Mouse (Mus musculus) limb, embryonic 10.5 days (tissue): ENCODE results near the gene Adcyap1r1. TPM values are rescaled to one million over a fixed set of nuclear protein-coding genes. Genes with fewer than 3 reads are reported as not detected.

Experiments used
- DNase-seq: peaks from one replicate; pipeline ENCODE4 v3.0.0-alpha.2; 2017; ENCODE audit warnings: low spot score
- H3K27ac ChIP-seq: fragments of 300-500 bp; sonication (generic); 2 replicates; pipeline ENCODE4 v1.5.1; 2016; ENCODE audit warnings: mild to moderate bottlenecking
- H3K27me3 ChIP-seq: fragments of 300-500 bp; sonication (generic); 2 replicates; pipeline ENCODE4 v1.6.1; 2016; ENCODE audit warnings: low read depth, mild to moderate bottlenecking; ENCODE audit not compliant: poor library complexity, severe bottlenecking
- H3K36me3 ChIP-seq: fragments of 300-500 bp; sonication (generic); 2 replicates; pipeline ENCODE4 v1.6.1; 2016; ENCODE audit warnings: mild to moderate bottlenecking, moderate library complexity
- H3K4me1 ChIP-seq: fragments of 300-500 bp; sonication (generic); 2 replicates; pipeline ENCODE4 v1.6.1; 2016
- H3K4me3 ChIP-seq: fragments of 300-500 bp; sonication (generic); 2 replicates; pipeline ENCODE4 v1.5.1; 2016; ENCODE audit warnings: mild to moderate bottlenecking, moderate library complexity
- H3K9me3 ChIP-seq: fragments of 300-500 bp; sonication (generic); replicated peaks from 2 replicates; pipeline ENCODE4 v1.6.1; 2016; ENCODE audit warnings: mild to moderate bottlenecking
- WGBS: fragments of 180-500 bp; shearing (Covaris S2); methylation state at CpG from one replicate; pipeline ENCODE4 v1.1.7; 2016; 5-methylcytosine and 5-hydroxymethylcytosine counted together
- polyA plus RNA-seq: library from polyadenylated mRNA; unstranded; fragments of >200 nt; fragmentation: Nextera tagmentation; extraction: Ambion mirVana; gene quantifications from 2 replicates; pipeline ENCODE4 v1.2.1, GENCODE M21; 2016

The Adcyap1r1 gene
- 0.83 and 0.90 TPM in 2 replicates for polyA plus RNA-seq

GRCm38 (mm10) chr6:55451771-55452371, at the start of gene Adcyap1r1:
Gene Adcyap1r1 (plus strand): TSS chr6:55451978.
- peaks cover 17% of the 10 kb centered on the region for H3K4me1 ChIP-seq

GRCm38 (mm10) chr6:55402041-55402776, 49.6 kb upstream of the Adcyap1r1 start:
- Histone ChIP-seq H3K4me1 (peaks cover 18% of the 10 kb centered on the region; the same call in 1 of the 2 replicates), H3K36me3 (no peaks in the 10 kb centered on the region), H3K9me3 (no peaks in the 10 kb centered on the region), H3K27me3 (peaks cover 3% of the 10 kb centered on the region; the same call in 1 of the 2 replicates), H3K4me3 (no peak overlapping the region), H3K27ac (no peak overlapping the region)
- DNase-seq: no peak
- WGBS: 77% methylated on average over 9 of the region's 9 CpGs

More at GRCm38 (mm10) chr6:55451771-55452371, at the start of gene Adcyap1r1:
- Histone ChIP-seq H3K9me3 (no peaks in the 10 kb centered on the region), H3K27ac (peak within 1 kb of the TSS; percentile 72), H3K4me3 (peak within 1 kb of the TSS; percentile 65), H3K27me3 (peaks cover 78% of the 10 kb centered on the region), H3K36me3 (no peaks in the 10 kb centered on the region)
- WGBS: under 1% methylated on average over 57 of the region's 58 CpGs
- peak; percentile 80 for DNase-seq

- H3K4me3 ChIP-seq: no peak overlapping the region
- 76% methylated on average over 9 of the region's 9 CpGs for WGBS
- no peaks in the 10 kb centered on the region for H3K9me3 ChIP-seq
- H3K27ac ChIP-seq: no peak overlapping the region
- H3K4me1 ChIP-seq: peaks cover 22% of the 10 kb centered on the region; the same call in 1 of the 2 replicates
- no peaks in the 10 kb centered on the region for H3K36me3 ChIP-seq
- H3K27me3 ChIP-seq: no peaks in the 10 kb centered on the region
- no peak for DNase-seq
Measured at GRCm38 (mm10) chr6:55403411-55404309, 48.1 kb upstream of the Adcyap1r1 start.

- Histone ChIP-seq H3K27ac (no peak overlapping the region), H3K36me3 (no peaks in the 10 kb centered on the region), H3K4me3 (no peak overlapping the region), H3K27me3 (no peaks in the 10 kb centered on the region), H3K4me1 (peaks cover 17% of the 10 kb centered on the region; the same call in 1 of the 2 replicates), H3K9me3 (no peaks in the 10 kb centered on the region)
- DNase-seq: no peak
- 80% methylated on average over 5 of the region's 5 CpGs for WGBS
Measured at GRCm38 (mm10) chr6:55404421-55404990, 47.3 kb upstream of the Adcyap1r1 start.

- Histone ChIP-seq H3K27ac (no peak overlapping the region), H3K36me3 (no peaks in the 10 kb centered on the region), H3K9me3 (no peaks in the 10 kb centered on the region), H3K4me3 (no peak overlapping the region), H3K4me1 (peaks cover 24% of the 10 kb centered on the region), H3K27me3 (no peaks in the 10 kb centered on the region)
- DNase-seq: no peak
- WGBS: 77% methylated on average over 4 of the region's 4 CpGs
Measured at GRCm38 (mm10) chr6:55407345-55407744, 44.4 kb upstream of the Adcyap1r1 start.

GRCm38 (mm10) chr6:55410119-55410775, 41.5 kb upstream of the Adcyap1r1 start:
- 37% methylated on average over 7 of the region's 7 CpGs for WGBS
- Histone ChIP-seq H3K9me3 (no peaks in the 10 kb centered on the region), H3K4me3 (no peak overlapping the region), H3K27me3 (no peaks in the 10 kb centered on the region), H3K36me3 (no peaks in the 10 kb centered on the region), H3K4me1 (peaks cover 13% of the 10 kb centered on the region), H3K27ac (no peak overlapping the region)
- DNase-seq: no peak

- peaks cover 13% of the 10 kb centered on the region for H3K4me1 ChIP-seq
- no peak overlapping the region for H3K27ac ChIP-seq
- DNase-seq: no peak
- 88% methylated on average over 5 of the region's 5 CpGs for WGBS
- H3K27me3 ChIP-seq: no peaks in the 10 kb centered on the region
- H3K9me3 ChIP-seq: no peaks in the 10 kb centered on the region
- H3K4me3 ChIP-seq: no peak overlapping the region
- no peaks in the 10 kb centered on the region for H3K36me3 ChIP-seq
Measured at GRCm38 (mm10) chr6:55410977-55411376, 40.8 kb upstream of the Adcyap1r1 start.

- H3K9me3 ChIP-seq: no peaks in the 10 kb centered on the region
- 0 out of 2 replicates have a peak, but pooled peaks cover 4% of the 10 kb centered on the region for H3K4me1 ChIP-seq
- WGBS: 89% methylated on average over 5 of the region's 5 CpGs
- no peak for DNase-seq
- no peaks in the 10 kb centered on the region for H3K27me3 ChIP-seq
- H3K36me3 ChIP-seq: no peaks in the 10 kb centered on the region
- no peak overlapping the region for H3K27ac ChIP-seq
- no peak overlapping the region for H3K4me3 ChIP-seq
Measured at GRCm38 (mm10) chr6:55416202-55416601, 35.6 kb upstream of the Adcyap1r1 start.

- Histone ChIP-seq H3K4me1 (0 out of 2 replicates have a peak, but pooled peaks cover 6% of the 10 kb centered on the region), H3K27ac (no peak overlapping the region)
Measured at GRCm38 (mm10) chr6:55418746-55419410, 32.9 kb upstream of the Adcyap1r1 start.

GRCm38 (mm10) chr6:55420411-55420810, 31.4 kb upstream of the Adcyap1r1 start:
- H3K27ac ChIP-seq: no peak overlapping the region
- H3K4me1 ChIP-seq: 0 out of 2 replicates have a peak, but pooled peaks cover 6% of the 10 kb centered on the region
- 68% methylated on average over 3 of the region's 3 CpGs for WGBS

More at GRCm38 (mm10) chr6:55418746-55419410, 32.9 kb upstream of the Adcyap1r1 start:
- DNase-seq: no peak
- Histone ChIP-seq H3K27me3 (no peaks in the 10 kb centered on the region), H3K4me3 (no peak overlapping the region), H3K9me3 (no peaks in the 10 kb centered on the region), H3K36me3 (no peaks in the 10 kb centered on the region)
- WGBS: 57% methylated on average over 2 of the region's 2 CpGs

GRCm38 (mm10) chr6:55420869-55421361, 30.9 kb upstream of the Adcyap1r1 start:
- Histone ChIP-seq H3K36me3 (no peaks in the 10 kb centered on the region), H3K27ac (no peak overlapping the region), H3K4me1 (0 out of 2 replicates have a peak, but pooled peaks cover 6% of the 10 kb centered on the region), H3K9me3 (no peaks in the 10 kb centered on the region), H3K27me3 (no peaks in the 10 kb centered on the region), H3K4me3 (no peak overlapping the region)
- 50% methylated on average over 1 of the region's 1 CpGs for WGBS
- no peak for DNase-seq

More at GRCm38 (mm10) chr6:55420411-55420810, 31.4 kb upstream of the Adcyap1r1 start:
- no peaks in the 10 kb centered on the region for H3K27me3 ChIP-seq
- no peaks in the 10 kb centered on the region for H3K36me3 ChIP-seq
- no peaks in the 10 kb centered on the region for H3K9me3 ChIP-seq
- H3K4me3 ChIP-seq: no peak overlapping the region
- no peak for DNase-seq
